Mouse (Mus musculus) intestine, embryonic 14.5 days (tissue): Measurements from ENCODE around the gene Gm20532. TPM values are rescaled to one million over a fixed set of nuclear protein-coding genes. Genes with fewer than 3 reads are reported as not detected.

Experiments
- ATAC-seq: fragments of 200-750 bp; cut with Nextera tagmentation; replicated peaks from 2 replicates; pipeline ENCODE4 v1.8.0; 2017; ENCODE audit warnings: low read depth, moderate number of reproducible peaks, moderate TSS enrichment, moderate library complexity; ENCODE audit not compliant: low FRiP score, low TSS enrichment
- DNase-seq: peaks from one replicate; pipeline ENCODE4 v3.0.0-alpha.2; 2018; ENCODE audit warnings: low spot score
- H3K27ac ChIP-seq: fragments of 300-500 bp; sonication (generic); 2 replicates; pipeline ENCODE4 v1.5.1; 2014; ENCODE audit warnings: low read depth, mild to moderate bottlenecking, control low read depth
- H3K27me3 ChIP-seq: fragments of 300-500 bp; sonication (generic); replicated peaks from 2 replicates; pipeline ENCODE4 v1.6.1; 2014; ENCODE audit warnings: low read length, control low read depth; ENCODE audit not compliant: control insufficient read depth, insufficient read depth
- H3K36me3 ChIP-seq: fragments of 300-500 bp; sonication (generic); 2 replicates; pipeline ENCODE4 v1.6.1; 2014; ENCODE audit warnings: low read length, control low read depth; ENCODE audit not compliant: control insufficient read depth, insufficient read depth
- H3K4me1 ChIP-seq: fragments of 300-500 bp; sonication (generic); replicated peaks from 2 replicates; pipeline ENCODE4 v1.6.1; 2014; ENCODE audit warnings: low read length, control low read depth, mixed read lengths; ENCODE audit not compliant: control insufficient read depth, insufficient read depth
- H3K4me2 ChIP-seq: fragments of 300-500 bp; sonication (generic); 2 replicates; pipeline ENCODE4 v1.6.1; 2014; ENCODE audit warnings: low read length
- H3K4me3 ChIP-seq: fragments of 300-500 bp; sonication (generic); 2 replicates; pipeline ENCODE4 v1.5.1; 2014; ENCODE audit warnings: low read depth, low read length, control low read depth, mixed read lengths
- H3K9ac ChIP-seq: fragments of 300-500 bp; sonication (generic); 2 replicates; pipeline ENCODE4 v1.6.1; 2014; ENCODE audit warnings: mild to moderate bottlenecking, low read length
- H3K9me3 ChIP-seq: fragments of 300-500 bp; sonication (generic); 2 replicates; pipeline ENCODE4 v1.6.1; 2016; ENCODE audit warnings: low read length, control low read depth; ENCODE audit not compliant: control insufficient read depth
- WGBS: fragments of 180-500 bp; shearing (Covaris S2); extraction: QIAGEN DNeasy Blood & Tissue Kit; methylation state at CpG from one replicate; pipeline ENCODE4 v1.1.7; 2014; 5-methylcytosine and 5-hydroxymethylcytosine counted together
- polyA plus RNA-seq: library from polyadenylated mRNA; unstranded; fragments of >200 nt; fragmentation: Nextera tagmentation; extraction: Ambion mirVana; gene quantifications from 2 replicates; pipeline ENCODE4 v1.2.1, GENCODE M21; 2014

The Gm20532 gene
- polyA plus RNA-seq, 1 experiment from 2014 or later = not detected

- H3K27me3 ChIP-seq = peaks cover 6% of the 10 kb centered on the region
- no peaks in the 10 kb centered on the region for H3K36me3 ChIP-seq
- peak; percentile 71 for DNase-seq
- no peak overlapping the region for H3K27ac ChIP-seq
- H3K4me2 ChIP-seq = no peak overlapping the region
- H3K9ac ChIP-seq = no peak overlapping the region
- 36% methylated on average over 6 of the region's 6 CpGs for WGBS
- ATAC-seq = peak; percentile 75
- no peaks in the 10 kb centered on the region for H3K9me3 ChIP-seq
- no peak overlapping the region for H3K4me3 ChIP-seq
- H3K4me1 ChIP-seq = peaks cover 4% of the 10 kb centered on the region
Observed at GRCm38 (mm10) chr2:26561351-26562016, 25.0 kb upstream of the Gm20532 start.

- Histone ChIP-seq H3K27me3 (no peaks in the 10 kb centered on the region), H3K9ac (no peak overlapping the region), H3K4me2 (no peak overlapping the region), H3K27ac (no peak overlapping the region), H3K9me3 (no peaks in the 10 kb centered on the region), H3K36me3 (no peaks in the 10 kb centered on the region), H3K4me1 (no peaks in the 10 kb centered on the region), H3K4me3 (no peak overlapping the region)
- DNase-seq (peak; percentile 69), ATAC-seq (no peak; the same call in 1 of the 2 replicates)
- WGBS = 14% methylated on average over 4 of the region's 4 CpGs
Observed at GRCm38 (mm10) chr2:26566221-26566620, 20.2 kb upstream of the Gm20532 start.

GRCm38 (mm10) chr2:26570034-26570433, 16.4 kb upstream of the Gm20532 start:
- H3K27ac ChIP-seq = no peak overlapping the region

GRCm38 (mm10) chr2:26571400-26571799, 15.0 kb upstream of the Gm20532 start:
- H3K4me3 ChIP-seq = no peak overlapping the region
- ATAC-seq = no peak
- no peaks in the 10 kb centered on the region for H3K9me3 ChIP-seq
- 71% methylated on average over 9 of the region's 9 CpGs for WGBS
- no peak overlapping the region for H3K9ac ChIP-seq
- H3K4me2 ChIP-seq = no peak overlapping the region
- H3K27ac ChIP-seq = peak overlapping the region; percentile 55
- no peak for DNase-seq
- H3K36me3 ChIP-seq = no peaks in the 10 kb centered on the region
- peaks cover 7% of the 10 kb centered on the region; the same call in 1 of the 2 replicates for H3K4me1 ChIP-seq
- H3K27me3 ChIP-seq = no peaks in the 10 kb centered on the region

More at GRCm38 (mm10) chr2:26570034-26570433, 16.4 kb upstream of the Gm20532 start:
- peaks cover 7% of the 10 kb centered on the region; the same call in 1 of the 2 replicates for H3K4me1 ChIP-seq
- no peaks in the 10 kb centered on the region for H3K9me3 ChIP-seq
- no peak overlapping the region for H3K9ac ChIP-seq
- no peaks in the 10 kb centered on the region for H3K27me3 ChIP-seq
- H3K4me2 ChIP-seq = no peak overlapping the region
- H3K36me3 ChIP-seq = no peaks in the 10 kb centered on the region
- H3K4me3 ChIP-seq = no peak overlapping the region
- peak; percentile 89 for DNase-seq
- 11% methylated on average over 3 of the region's 3 CpGs for WGBS
- ATAC-seq = no peak

GRCm38 (mm10) chr2:26571826-26572225, 14.6 kb upstream of the Gm20532 start:
- no peak overlapping the region for H3K4me3 ChIP-seq
- H3K9me3 ChIP-seq = no peaks in the 10 kb centered on the region
- no peak overlapping the region for H3K9ac ChIP-seq
- peak overlapping the region; percentile 55 for H3K27ac ChIP-seq
- H3K36me3 ChIP-seq = no peaks in the 10 kb centered on the region
- no peak overlapping the region for H3K4me2 ChIP-seq
- peaks cover 7% of the 10 kb centered on the region; the same call in 1 of the 2 replicates for H3K4me1 ChIP-seq
- 50% methylated on average over 5 of the region's 5 CpGs for WGBS
- ATAC-seq (no peak), DNase-seq (no peak)
- H3K27me3 ChIP-seq = no peaks in the 10 kb centered on the region

GRCm38 (mm10) chr2:26573396-26573795, 13.0 kb upstream of the Gm20532 start:
- H3K36me3 ChIP-seq = no peaks in the 10 kb centered on the region
- H3K27ac ChIP-seq = no peak overlapping the region
- no peaks in the 10 kb centered on the region for H3K27me3 ChIP-seq
- peaks cover 9% of the 10 kb centered on the region; the same call in 1 of the 2 replicates for H3K4me1 ChIP-seq
- no peak overlapping the region for H3K9ac ChIP-seq
- no peak overlapping the region for H3K4me2 ChIP-seq
- no peak overlapping the region for H3K4me3 ChIP-seq
- no peak for DNase-seq
- no peak for ATAC-seq
- no peaks in the 10 kb centered on the region for H3K9me3 ChIP-seq
- 58% methylated on average over 12 of the region's 12 CpGs for WGBS

- Histone ChIP-seq H3K4me2 (no peak overlapping the region), H3K36me3 (no peaks in the 10 kb centered on the region), H3K4me3 (no peak overlapping the region), H3K9me3 (no peaks in the 10 kb centered on the region), H3K9ac (no peak overlapping the region), H3K27ac (no peak overlapping the region), H3K4me1 (peaks cover 13% of the 10 kb centered on the region; the same call in 1 of the 2 replicates), H3K27me3 (no peaks in the 10 kb centered on the region)
- WGBS = 20% methylated on average over 5 of the region's 5 CpGs
- no peak for DNase-seq
- no peak for ATAC-seq
Observed at GRCm38 (mm10) chr2:26573807-26574206, 12.6 kb upstream of the Gm20532 start.

GRCm38 (mm10) chr2:26574862-26575261, 11.6 kb upstream of the Gm20532 start:
- no peaks in the 10 kb centered on the region for H3K9me3 ChIP-seq
- H3K27me3 ChIP-seq = no peaks in the 10 kb centered on the region
- ATAC-seq (no peak), DNase-seq (no peak)
- 0 out of 2 replicates have a peak overlapping the region, but pooled peaks have one; percentile 5 for H3K27ac ChIP-seq
- peaks cover 13% of the 10 kb centered on the region; the same call in 1 of the 2 replicates for H3K4me1 ChIP-seq
- WGBS = 76% methylated on average over 5 of the region's 5 CpGs
- H3K9ac ChIP-seq = no peak overlapping the region
- no peaks in the 10 kb centered on the region for H3K36me3 ChIP-seq
- no peak overlapping the region for H3K4me2 ChIP-seq
- H3K4me3 ChIP-seq = no peak overlapping the region

- Histone ChIP-seq H3K4me2 (no peak overlapping the region), H3K9me3 (no peaks in the 10 kb centered on the region), H3K4me1 (peaks cover 13% of the 10 kb centered on the region; the same call in 1 of the 2 replicates), H3K27ac (peak overlapping the region; percentile 5), H3K36me3 (no peaks in the 10 kb centered on the region), H3K9ac (no peak overlapping the region), H3K4me3 (no peak overlapping the region), H3K27me3 (no peaks in the 10 kb centered on the region)
- DNase-seq = no peak
- ATAC-seq = no peak
- WGBS = 76% methylated on average over 1 of the region's 1 CpGs
Observed at GRCm38 (mm10) chr2:26575378-26575777, 11.1 kb upstream of the Gm20532 start.
